8 mouse cellular contexts compared by ENCODE assay signal in genomic region chr3:89963221-89963763, GRCm38 (mm10). TPM values are rescaled to one million over a fixed set of nuclear protein-coding genes. Genes with fewer than 3 reads are reported as not detected.
DNase-seq lines count a peak whose midpoint lies in the region; ATAC-seq lines count a peak whose summit lies in the region.

TSS of gene Atp8b2 (minus strand) at chr3:89963508.

- H3K9ac ChIP-seq in kidney, embryonic 16.5 days (replicated peaks; ENCODE audit: low read length) = peak within 1 kb of the TSS; percentile 93
- peak within 1 kb of the TSS; percentile 64 for H3K9ac ChIP-seq in liver, embryonic 13.5 days
- H3K9ac ChIP-seq in neural tube, embryonic 11.5 days (ENCODE audit: low read length) = peak within 1 kb of the TSS; percentile 93

- H3K4me1 ChIP-seq in kidney, embryonic 16.5 days (ENCODE audit: insufficient read depth, low read length) = peaks cover 31% of the 10 kb centered on the region
- peaks cover 48% of the 10 kb centered on the region for H3K4me1 ChIP-seq in liver, embryonic 13.5 days (replicated peaks)
- peaks cover 25% of the 10 kb centered on the region for H3K4me1 ChIP-seq in neural tube, embryonic 11.5 days (ENCODE audit: control insufficient read depth, insufficient read depth, low read length)

- H3K27me3 ChIP-seq in kidney, embryonic 16.5 days (ENCODE audit: insufficient read depth, low read length) = no peaks in the 10 kb centered on the region
- H3K27me3 ChIP-seq in liver, embryonic 13.5 days = peaks cover 64% of the 10 kb centered on the region
- no peaks in the 10 kb centered on the region for H3K27me3 ChIP-seq in neural tube, embryonic 11.5 days (ENCODE audit: control insufficient read depth, insufficient read depth, low read length)

- peak; percentile 82 for DNase-seq in 3T3-L1 (ENCODE audit: low read depth, low spot score)
- DNase-seq in embryo, embryonic 11.5 days (ENCODE audit: low read depth, low spot score) = peak; percentile 66
- peak; percentile 38 for DNase-seq in heart, adult 8-10 months (ENCODE audit: low spot score)
- DNase-seq in liver, embryonic 13.5 days = no peak
- peak; percentile 84 for DNase-seq in neural tube, embryonic 11.5 days (ENCODE audit: low spot score)
- DNase-seq in thymus, postnatal 0 days (ENCODE audit: low spot score) = peak; percentile 75

- peak within 1 kb of the TSS; percentile 89 for H3K4me3 ChIP-seq in kidney, embryonic 16.5 days (ENCODE audit: low read length)
- peak within 1 kb of the TSS; percentile 67 for H3K4me3 ChIP-seq in liver, embryonic 13.5 days (replicated peaks)
- H3K4me3 ChIP-seq in neural tube, embryonic 11.5 days (ENCODE audit: low read depth, low read length) = peak within 1 kb of the TSS; percentile 97

- H3K36me3 ChIP-seq in kidney, embryonic 16.5 days (ENCODE audit: insufficient read depth, low read length) = no peaks in the 10 kb centered on the region
- no peaks in the 10 kb centered on the region for H3K36me3 ChIP-seq in liver, embryonic 13.5 days
- no peaks in the 10 kb centered on the region for H3K36me3 ChIP-seq in neural tube, embryonic 11.5 days (ENCODE audit: control insufficient read depth, insufficient read depth, low read length)

- WGBS in kidney, embryonic 16.5 days = 0% methylated on average over 32 of the region's 35 CpGs
- under 1% methylated on average over 35 of the region's 35 CpGs for WGBS in liver, embryonic 13.5 days (ENCODE audit: insufficient replicate concordance)
- WGBS in neural tube, embryonic 11.5 days = under 1% methylated on average over 29 of the region's 35 CpGs

- peak; percentile 17 for ATAC-seq in activated CD4-positive, CD25-positive, alpha-beta regulatory T cell, adult 4 months
- ATAC-seq in kidney, embryonic 16.5 days (ENCODE audit: low FRiP score, low TSS enrichment) = peak; percentile 52
- ATAC-seq in liver, embryonic 13.5 days (ENCODE audit: low read depth) = no peak
- peak; percentile 74 for ATAC-seq in neural tube, embryonic 11.5 days (ENCODE audit: insufficient read depth, low FRiP score, low TSS enrichment)

- no peaks in the 10 kb centered on the region for H3K9me3 ChIP-seq in kidney, embryonic 16.5 days (ENCODE audit: low read length)
- H3K9me3 ChIP-seq in liver, embryonic 13.5 days (replicated peaks) = no peaks in the 10 kb centered on the region
- no peaks in the 10 kb centered on the region for H3K9me3 ChIP-seq in neural tube, embryonic 11.5 days (ENCODE audit: control insufficient read depth, low read length)

- H3K27ac ChIP-seq in kidney, embryonic 16.5 days (ENCODE audit: low read length) = peak within 1 kb of the TSS; percentile 95
- H3K27ac ChIP-seq in liver, embryonic 13.5 days = peak within 1 kb of the TSS; percentile 70
- peak within 1 kb of the TSS; percentile 85 for H3K27ac ChIP-seq in neural tube, embryonic 11.5 days (ENCODE audit: low read depth, low read length)

- H3K4me2 ChIP-seq in kidney, embryonic 16.5 days (replicated peaks; ENCODE audit: low read depth, low read length) = peak within 1 kb of the TSS; percentile 93
- peak within 1 kb of the TSS; percentile 76 for H3K4me2 ChIP-seq in liver, embryonic 13.5 days
- H3K4me2 ChIP-seq in neural tube, embryonic 11.5 days (ENCODE audit: low read depth) = peak within 1 kb of the TSS; percentile 86

RNA-seq across cellular contexts. Expression of gene Atp8b2, which starts in this region (rescaled TPM):
- polyA plus RNA-seq in activated CD4-positive, CD25-positive, alpha-beta regulatory T cell, adult 4 months (2017; shearing (Covaris generic)) = 10 to 100 TPM; 19.7 to 24.1 TPM
- 10 to 100 TPM; 14.5 to 17.8 (median 15.8) TPM for total RNA-seq in heart, adult 8-10 months (2022)
- 11.7 and 15.3 TPM in 2 replicates for polyA plus RNA-seq in kidney, embryonic 16.5 days (2015; fragmentation: Nextera tagmentation; extraction: Ambion mirVana)
- polyA plus RNA-seq in liver, embryonic 13.5 days (2015; fragmentation: Nextera tagmentation; extraction: Ambion mirVana) = 1.4 and 2.2 TPM in 2 replicates
- 11.8 and 13.4 TPM in 2 replicates for polyA plus RNA-seq in neural tube, embryonic 11.5 days (2014; fragmentation: Nextera tagmentation; extraction: Ambion mirVana)
- 7.9 and 8.7 TPM in 2 replicates for polyA plus RNA-seq in thymus, postnatal 0 days (2015; fragmentation: Nextera tagmentation; extraction: Ambion mirVana)
